Comparison of ENCODE assay signal across 28 mouse cellular contexts in genomic region chr9:111223406-111223805, GRCm38 (mm10).
"Had no signal": no experiment of that assay in that cellular context is flagged by ENCODE, and none has a peak within 500 bp of the region (broad histone marks: within the 10 kb centered on the region; RNA-seq: fewer than 3 reads in every experiment).

No protein-coding gene starts in this region.

- H3K27ac ChIP-seq: gastrocnemius, adult 2 months; heart, adult 2 months; heart, embryonic 13.5 days; heart, embryonic 15.5 days; hindbrain, embryonic 13.5 days; hindbrain, embryonic 15.5 days; hindbrain, postnatal 0 days; layer of hippocampus, adult 2 months; limb, embryonic 13.5 days; liver, embryonic 13.5 days; liver, embryonic 15.5 days had no signal

- H3K4me1 ChIP-seq: hindbrain, embryonic 13.5 days; hindbrain, embryonic 15.5 days; liver, embryonic 13.5 days; liver, embryonic 15.5 days had no signal

- H3K9me3 ChIP-seq: heart, embryonic 13.5 days; heart, embryonic 15.5 days; hindbrain, embryonic 13.5 days; hindbrain, embryonic 15.5 days; limb, embryonic 13.5 days; liver, embryonic 13.5 days; liver, embryonic 15.5 days had no signal

- H3K9ac ChIP-seq: heart, embryonic 13.5 days; heart, embryonic 15.5 days; hindbrain, embryonic 13.5 days; hindbrain, embryonic 15.5 days; limb, embryonic 13.5 days; liver, embryonic 13.5 days; liver, embryonic 15.5 days; liver, postnatal 0 days had no signal

- H3K4me2 ChIP-seq: heart, embryonic 11.5 days; heart, embryonic 13.5 days; heart, embryonic 15.5 days; hindbrain, embryonic 13.5 days; hindbrain, embryonic 15.5 days; limb, embryonic 13.5 days; liver, embryonic 11.5 days; liver, embryonic 13.5 days; liver, embryonic 15.5 days had no signal

- ATAC-seq: hindbrain, postnatal 0 days; intestine, embryonic 16.5 days; liver, postnatal 0 days had no signal

- H3K4me3 ChIP-seq: gastrocnemius, adult 2 months; heart, adult 2 months; heart, embryonic 13.5 days; heart, embryonic 15.5 days; hindbrain, embryonic 13.5 days; hindbrain, embryonic 15.5 days; layer of hippocampus, adult 2 months; limb, embryonic 13.5 days; liver, embryonic 13.5 days; liver, embryonic 15.5 days had no signal

- DNase-seq: gastrocnemius, adult 2 months; gastrocnemius, postnatal 10 days; gastrocnemius, postnatal 25 days; heart, adult 11 months; heart, adult 2 months; heart, postnatal 14 days; heart, postnatal 36 days; kidney, adult 18-20 months; kidney, adult 8-10 months; kidney, postnatal 10 days; kidney, postnatal 25 days; kidney, postnatal 4 days; layer of hippocampus, postnatal 36 days; left cerebral cortex, postnatal 4 days; liver; liver, embryonic 13.5 days; liver, postnatal 0 days had no signal

- H3K27me3 ChIP-seq: heart, embryonic 13.5 days; heart, embryonic 15.5 days; hindbrain, embryonic 13.5 days; hindbrain, embryonic 15.5 days; limb, embryonic 13.5 days; liver, embryonic 13.5 days; liver, embryonic 15.5 days had no signal
